Mouse (Mus musculus): ENCODE measurements around the gene Dapp1.

DNA sequence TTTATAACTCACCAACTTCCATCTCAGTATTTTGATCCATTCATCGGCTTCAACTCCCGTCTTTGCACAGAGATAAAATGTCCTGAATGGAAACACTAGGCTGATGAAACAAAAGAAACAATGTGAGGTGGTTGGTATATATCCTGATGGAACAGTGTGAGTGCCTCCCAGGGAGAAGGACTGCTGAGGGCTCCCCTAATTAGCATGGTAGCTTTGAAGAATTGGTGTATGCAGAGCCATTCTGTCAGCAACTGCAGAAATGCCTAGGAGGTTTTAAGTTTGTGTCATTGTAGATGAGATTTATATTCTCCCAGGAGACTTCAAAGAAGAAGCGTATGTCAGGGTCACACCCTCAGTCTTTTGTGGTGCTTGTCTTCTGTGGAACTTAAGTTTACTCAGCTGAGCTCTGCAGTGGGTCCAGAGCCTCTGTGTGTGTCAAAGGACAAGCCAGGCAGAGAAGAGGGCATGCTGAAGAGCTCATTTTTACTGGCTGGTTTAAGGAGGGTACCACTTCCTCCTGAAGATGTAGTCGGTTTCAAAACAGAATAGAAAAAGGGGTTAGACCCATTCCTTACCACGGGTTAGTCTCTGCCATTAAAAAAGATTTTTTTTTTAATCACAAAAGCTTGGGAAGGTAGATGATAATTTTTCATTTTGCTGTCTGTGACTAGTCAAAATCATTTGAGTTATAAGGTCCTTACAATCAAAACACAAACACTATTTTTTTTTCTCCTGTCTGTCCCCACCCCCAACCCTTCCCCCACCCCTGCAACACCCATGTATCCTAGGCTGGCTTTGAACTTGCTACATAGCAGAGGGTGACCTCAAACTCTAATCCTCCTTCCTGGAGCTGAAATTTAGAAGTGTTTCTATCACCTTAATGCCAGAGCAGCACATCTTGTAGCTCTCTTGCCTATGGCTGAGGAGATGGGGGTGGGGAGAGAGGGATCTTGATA is 45.5 kb downstream of the Dapp1 start:
- TF ChIP-seq EP300 (optimal IDR thresholded peaks at IDR 0.05) = no peak
- TF ChIP-seq CTCF (IDR thresholded peaks at IDR 0.05; ENCODE audit: low read depth) = no peak

All from stomach, postnatal 0 days (tissue).